Mouse (Mus musculus): ENCODE measurements around the gene Mfsd2a.
A peak's percentile ranks its signal among the peaks of the same experiment; 100 is the strongest.

DNA sequence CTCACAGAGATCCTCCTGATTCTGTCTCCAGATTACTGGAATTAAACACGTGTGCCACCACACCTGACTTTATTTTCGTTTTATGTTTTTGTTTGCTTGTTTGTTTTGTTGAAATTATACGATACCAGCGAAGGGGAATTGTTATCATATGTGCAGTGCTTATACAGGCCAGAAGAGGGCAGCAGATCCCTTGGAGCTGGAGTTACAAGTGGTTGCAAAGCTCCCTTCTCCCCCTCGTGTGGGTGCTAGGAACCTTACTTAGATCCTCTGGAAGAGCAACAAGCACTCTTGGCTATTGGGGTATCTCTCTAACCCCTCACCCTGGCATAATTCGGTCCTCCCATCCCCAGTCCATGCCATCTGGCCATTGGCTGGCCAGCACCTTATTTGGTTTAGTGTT, 50.4 kb downstream of the Mfsd2a start:
- peak; percentile 50; the same call in 1 of the 2 replicates for TF ChIP-seq CTCF (IDR thresholded peaks at IDR 0.05; ENCODE audit: low read depth, low read length)
- no peak for TF ChIP-seq POLR2AphosphoS5 (IDR thresholded peaks at IDR 0.05; ENCODE audit: insufficient replicate concordance, low read depth, low read length)
- no peak for TF ChIP-seq GATA2 (IDR thresholded peaks at IDR 0.05; ENCODE audit: borderline replicate concordance, low read depth, low read length)
- TF ChIP-seq TAL1 (conservative IDR thresholded peaks at IDR 0.05; ENCODE audit: low read depth, low read length) = no peak
- no peak for TF ChIP-seq GATA1 (IDR thresholded peaks at IDR 0.05; ENCODE audit: borderline replicate concordance, low read length)
